Mouse (Mus musculus): ENCODE results near the gene Ucp3. TPM values are rescaled to one million over a fixed set of nuclear protein-coding genes. Genes with fewer than 3 reads are reported as not detected.

Gene Ucp3
- polyA plus RNA-seq, 1 experiment from 2014 or later, result not detected

GRCm38 (mm10) chr7:100448985-100449384, 23.8 kb upstream of the Ucp3 start:
- Histone ChIP-seq H3K27me3 (ENCODE audit: control insufficient read depth, insufficient read depth, low read length) (no peaks in the 10 kb centered on the region), H3K4me2 (ENCODE audit: low read length) (no peak overlapping the region), H3K4me1 (ENCODE audit: control insufficient read depth, insufficient read depth, low read length) (no peaks in the 10 kb centered on the region), H3K4me3 (replicated peaks; ENCODE audit: low read depth, low read length) (no peak overlapping the region), H3K36me3 (ENCODE audit: control insufficient read depth, insufficient read depth, low read length) (peaks cover 86% of the 10 kb centered on the region), H3K9ac (replicated peaks; ENCODE audit: low read length) (no peak overlapping the region), H3K27ac (replicated peaks; ENCODE audit: low read depth, low read length) (no peak overlapping the region), H3K9me3 (ENCODE audit: control insufficient read depth, low read length) (no peaks in the 10 kb centered on the region)
- ATAC-seq (ENCODE audit: low FRiP score, low TSS enrichment) (no peak), DNase-seq (no peak)
- WGBS, result 96% methylated on average over 3 of the region's 3 CpGs

GRCm38 (mm10) chr7:100458153-100458552, 14.6 kb upstream of the Ucp3 start:
- H3K9ac ChIP-seq (replicated peaks; ENCODE audit: low read length), result no peak overlapping the region
- peaks cover 73% of the 10 kb centered on the region for H3K36me3 ChIP-seq (ENCODE audit: control insufficient read depth, insufficient read depth, low read length)
- H3K27me3 ChIP-seq (ENCODE audit: control insufficient read depth, insufficient read depth, low read length), result no peaks in the 10 kb centered on the region
- DNase-seq (no peak), ATAC-seq (ENCODE audit: low FRiP score, low TSS enrichment) (no peak)
- H3K27ac ChIP-seq (replicated peaks; ENCODE audit: low read depth, low read length), result no peak overlapping the region
- 69% methylated on average over 1 of the region's 1 CpGs for WGBS
- no peaks in the 10 kb centered on the region for H3K9me3 ChIP-seq (ENCODE audit: control insufficient read depth, low read length)
- H3K4me1 ChIP-seq (ENCODE audit: control insufficient read depth, insufficient read depth, low read length), result no peaks in the 10 kb centered on the region
- no peak overlapping the region for H3K4me2 ChIP-seq (ENCODE audit: low read length)
- no peak overlapping the region for H3K4me3 ChIP-seq (replicated peaks; ENCODE audit: low read depth, low read length)

- Histone ChIP-seq H3K9me3 (ENCODE audit: control insufficient read depth, low read length) (no peaks in the 10 kb centered on the region), H3K27me3 (ENCODE audit: control insufficient read depth, insufficient read depth, low read length) (no peaks in the 10 kb centered on the region), H3K27ac (replicated peaks; ENCODE audit: low read depth, low read length) (no peak overlapping the region), H3K4me2 (ENCODE audit: low read length) (no peak overlapping the region), H3K4me1 (ENCODE audit: control insufficient read depth, insufficient read depth, low read length) (no peaks in the 10 kb centered on the region), H3K4me3 (replicated peaks; ENCODE audit: low read depth, low read length) (no peak overlapping the region), H3K9ac (replicated peaks; ENCODE audit: low read length) (no peak overlapping the region), H3K36me3 (ENCODE audit: control insufficient read depth, insufficient read depth, low read length) (peaks cover 67% of the 10 kb centered on the region)
- DNase-seq (no peak), ATAC-seq (ENCODE audit: low FRiP score, low TSS enrichment) (no peak)
- 96% methylated on average over 3 of the region's 3 CpGs for WGBS
Observed at GRCm38 (mm10) chr7:100459862-100460261, 12.9 kb upstream of the Ucp3 start.

- Histone ChIP-seq H3K27ac (replicated peaks; ENCODE audit: low read depth, low read length) (no peak overlapping the region), H3K9me3 (ENCODE audit: control insufficient read depth, low read length) (no peaks in the 10 kb centered on the region), H3K9ac (replicated peaks; ENCODE audit: low read length) (no peak overlapping the region), H3K4me2 (ENCODE audit: low read length) (no peak overlapping the region), H3K4me3 (replicated peaks; ENCODE audit: low read depth, low read length) (no peak overlapping the region), H3K27me3 (ENCODE audit: control insufficient read depth, insufficient read depth, low read length) (no peaks in the 10 kb centered on the region), H3K4me1 (ENCODE audit: control insufficient read depth, insufficient read depth, low read length) (no peaks in the 10 kb centered on the region), H3K36me3 (ENCODE audit: control insufficient read depth, insufficient read depth, low read length) (peaks cover 61% of the 10 kb centered on the region)
- DNase-seq (no peak), ATAC-seq (ENCODE audit: low FRiP score, low TSS enrichment) (no peak)
- WGBS, result 90% methylated on average over 6 of the region's 6 CpGs
Observed at GRCm38 (mm10) chr7:100461621-100462151, 11.1 kb upstream of the Ucp3 start.

- no peak overlapping the region for H3K4me2 ChIP-seq (ENCODE audit: low read length)
- no peak overlapping the region for H3K4me3 ChIP-seq (replicated peaks; ENCODE audit: low read depth, low read length)
- ATAC-seq (ENCODE audit: low FRiP score, low TSS enrichment) (no peak), DNase-seq (no peak)
- H3K36me3 ChIP-seq (ENCODE audit: control insufficient read depth, insufficient read depth, low read length), result peaks cover 55% of the 10 kb centered on the region
- no peak overlapping the region for H3K27ac ChIP-seq (replicated peaks; ENCODE audit: low read depth, low read length)
- no peaks in the 10 kb centered on the region for H3K9me3 ChIP-seq (ENCODE audit: control insufficient read depth, low read length)
- H3K4me1 ChIP-seq (ENCODE audit: control insufficient read depth, insufficient read depth, low read length), result no peaks in the 10 kb centered on the region
- H3K9ac ChIP-seq (replicated peaks; ENCODE audit: low read length), result no peak overlapping the region
- no peaks in the 10 kb centered on the region for H3K27me3 ChIP-seq (ENCODE audit: control insufficient read depth, insufficient read depth, low read length)
- WGBS, result 92% methylated on average over 9 of the region's 9 CpGs
Observed at GRCm38 (mm10) chr7:100463194-100463593, 9.6 kb upstream of the Ucp3 start.

GRCm38 (mm10) chr7:100463757-100464156, 9.0 kb upstream of the Ucp3 start:
- WGBS, result 92% methylated on average over 10 of the region's 10 CpGs
- no peak overlapping the region for H3K9ac ChIP-seq (replicated peaks; ENCODE audit: low read length)
- H3K27me3 ChIP-seq (ENCODE audit: control insufficient read depth, insufficient read depth, low read length), result no peaks in the 10 kb centered on the region
- DNase-seq (no peak), ATAC-seq (ENCODE audit: low FRiP score, low TSS enrichment) (no peak)
- H3K27ac ChIP-seq (replicated peaks; ENCODE audit: low read depth, low read length), result no peak overlapping the region
- H3K4me3 ChIP-seq (replicated peaks; ENCODE audit: low read depth, low read length), result no peak overlapping the region
- H3K4me1 ChIP-seq (ENCODE audit: control insufficient read depth, insufficient read depth, low read length), result no peaks in the 10 kb centered on the region
- no peak overlapping the region for H3K4me2 ChIP-seq (ENCODE audit: low read length)
- H3K36me3 ChIP-seq (ENCODE audit: control insufficient read depth, insufficient read depth, low read length), result peaks cover 58% of the 10 kb centered on the region
- H3K9me3 ChIP-seq (ENCODE audit: control insufficient read depth, low read length), result no peaks in the 10 kb centered on the region

- Histone ChIP-seq H3K4me1 (ENCODE audit: control insufficient read depth, insufficient read depth, low read length) (no peaks in the 10 kb centered on the region), H3K9me3 (ENCODE audit: control insufficient read depth, low read length) (no peaks in the 10 kb centered on the region), H3K4me2 (ENCODE audit: low read length) (no peak overlapping the region), H3K36me3 (ENCODE audit: control insufficient read depth, insufficient read depth, low read length) (peaks cover 58% of the 10 kb centered on the region), H3K27me3 (ENCODE audit: control insufficient read depth, insufficient read depth, low read length) (no peaks in the 10 kb centered on the region), H3K9ac (replicated peaks; ENCODE audit: low read length) (no peak overlapping the region), H3K4me3 (replicated peaks; ENCODE audit: low read depth, low read length) (no peak overlapping the region), H3K27ac (replicated peaks; ENCODE audit: low read depth, low read length) (no peak overlapping the region)
- 94% methylated on average over 7 of the region's 7 CpGs for WGBS
- DNase-seq (no peak), ATAC-seq (ENCODE audit: low FRiP score, low TSS enrichment) (no peak)
Observed at GRCm38 (mm10) chr7:100464248-100464647, 8.5 kb upstream of the Ucp3 start.

GRCm38 (mm10) chr7:100465248-100465647, 7.5 kb upstream of the Ucp3 start:
- DNase-seq, result no peak
- no peak for ATAC-seq (ENCODE audit: low FRiP score, low TSS enrichment)
- no peak overlapping the region for H3K4me2 ChIP-seq (ENCODE audit: low read length)
- H3K27me3 ChIP-seq (ENCODE audit: control insufficient read depth, insufficient read depth, low read length), result no peaks in the 10 kb centered on the region
- H3K4me3 ChIP-seq (replicated peaks; ENCODE audit: low read depth, low read length), result no peak overlapping the region
- H3K9ac ChIP-seq (replicated peaks; ENCODE audit: low read length), result no peak overlapping the region
- WGBS, result 83% methylated on average over 4 of the region's 4 CpGs
- H3K4me1 ChIP-seq (ENCODE audit: control insufficient read depth, insufficient read depth, low read length), result no peaks in the 10 kb centered on the region
- H3K36me3 ChIP-seq (ENCODE audit: control insufficient read depth, insufficient read depth, low read length), result peaks cover 57% of the 10 kb centered on the region
- H3K27ac ChIP-seq (replicated peaks; ENCODE audit: low read depth, low read length), result no peak overlapping the region
- H3K9me3 ChIP-seq (ENCODE audit: control insufficient read depth, low read length), result no peaks in the 10 kb centered on the region

- Histone ChIP-seq H3K27me3 (ENCODE audit: control insufficient read depth, insufficient read depth, low read length) (no peaks in the 10 kb centered on the region), H3K36me3 (ENCODE audit: control insufficient read depth, insufficient read depth, low read length) (peaks cover 56% of the 10 kb centered on the region), H3K4me3 (replicated peaks; ENCODE audit: low read depth, low read length) (no peak overlapping the region), H3K4me2 (ENCODE audit: low read length) (no peak overlapping the region), H3K4me1 (ENCODE audit: control insufficient read depth, insufficient read depth, low read length) (no peaks in the 10 kb centered on the region), H3K9ac (replicated peaks; ENCODE audit: low read length) (no peak overlapping the region), H3K9me3 (ENCODE audit: control insufficient read depth, low read length) (no peaks in the 10 kb centered on the region), H3K27ac (replicated peaks; ENCODE audit: low read depth, low read length) (no peak overlapping the region)
- 80% methylated on average over 5 of the region's 5 CpGs for WGBS
- ATAC-seq (ENCODE audit: low FRiP score, low TSS enrichment) (no peak), DNase-seq (peak; percentile 10)
Observed at GRCm38 (mm10) chr7:100465656-100466309, 7.0 kb upstream of the Ucp3 start.
